Mouse (Mus musculus) adrenal gland, postnatal 14 days (tissue): ENCODE measurements around the gene Rccd1. TPM values are rescaled to one million over a fixed set of nuclear protein-coding genes. Genes with fewer than 3 reads are reported as not detected.
A peak's percentile ranks its signal among the peaks of the same experiment; 100 is the strongest.

Source experiments
- DNase-seq: peaks from one replicate; pipeline ENCODE4 v3.0.0; 2021; ENCODE audit warnings: mixed read lengths
- total RNA-seq: library from RNA; stranded (reverse); gene quantifications from 2 replicates; pipeline ENCODE4 v1.2.3, GENCODE M21; 2021

Gene Rccd1
- total RNA-seq, 1 experiment from 2014 or later: 6.6 TPM

- DNase-seq: peak; percentile 93
Observed at GRCm38 (mm10) chr7:80260625-80261371, 63.5 kb downstream of the Rccd1 start, which contains the start of gene Ngrn. Ngrn (plus strand) TSS chr7:80261215.

DNA sequence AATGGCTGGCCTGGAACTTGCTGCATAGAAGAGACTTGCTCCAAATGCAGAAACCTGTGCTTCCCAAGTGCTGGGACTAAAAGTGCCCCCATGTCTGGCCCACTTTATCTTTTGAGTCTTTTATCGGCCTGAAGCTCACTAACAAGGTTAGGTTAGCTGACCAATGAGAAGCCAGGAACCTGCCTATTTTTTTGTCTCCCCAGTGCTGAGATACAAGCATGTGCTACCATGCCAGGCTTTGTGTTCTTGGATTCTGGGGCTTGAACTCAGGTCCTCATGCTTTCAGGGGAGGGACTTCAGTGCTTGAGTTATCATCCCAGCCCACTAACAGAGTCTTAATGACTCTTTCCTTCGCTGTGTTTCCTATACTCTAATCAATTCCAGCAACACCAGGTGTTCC lies 66.5 kb downstream of the Rccd1 start:
- no peak for DNase-seq

DNA sequence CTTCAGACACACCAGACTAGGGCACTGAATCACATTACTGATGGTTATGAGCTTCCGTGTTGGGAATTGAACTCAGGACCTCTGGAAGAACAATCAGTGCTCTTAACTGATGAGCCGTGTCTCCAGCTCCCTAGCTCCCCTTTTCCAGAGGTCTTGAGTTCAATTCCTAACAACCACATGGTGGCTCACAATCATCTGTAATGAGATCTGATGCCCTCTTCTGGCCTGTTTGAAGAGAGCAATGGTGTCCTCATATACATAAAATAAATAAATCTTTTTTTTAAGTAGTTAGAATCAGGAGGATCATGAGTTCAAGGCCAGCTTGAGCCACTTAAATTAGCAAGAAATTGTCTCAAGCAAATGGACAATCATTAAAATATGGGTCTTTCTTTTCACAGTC lies 68.3 kb downstream of the Rccd1 start:
- no peak for DNase-seq

GRCm38 (mm10) chr7:80252886-80253285 lies 71.4 kb downstream of the Rccd1 start:
- no peak for DNase-seq

DNA sequence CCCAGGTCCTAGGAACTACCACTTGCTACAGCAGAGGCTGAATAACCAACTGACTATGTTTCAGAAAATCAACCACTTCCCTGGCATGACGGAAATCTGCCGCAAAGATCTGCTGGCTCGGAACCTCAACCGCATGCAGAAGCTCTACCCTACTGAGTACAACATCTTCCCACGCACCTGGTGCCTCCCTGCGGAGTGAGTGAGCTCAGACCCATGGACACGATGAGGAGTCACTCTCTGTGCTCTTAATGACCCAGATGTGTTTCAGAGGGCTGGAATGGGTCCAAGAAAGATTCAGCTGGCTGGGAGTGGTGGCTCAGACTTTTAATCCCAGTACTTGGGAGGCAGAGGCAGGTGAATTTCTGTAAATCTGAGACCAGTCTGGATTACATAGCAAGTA lies 71.8 kb downstream of the Rccd1 start:
- no peak for DNase-seq

DNA sequence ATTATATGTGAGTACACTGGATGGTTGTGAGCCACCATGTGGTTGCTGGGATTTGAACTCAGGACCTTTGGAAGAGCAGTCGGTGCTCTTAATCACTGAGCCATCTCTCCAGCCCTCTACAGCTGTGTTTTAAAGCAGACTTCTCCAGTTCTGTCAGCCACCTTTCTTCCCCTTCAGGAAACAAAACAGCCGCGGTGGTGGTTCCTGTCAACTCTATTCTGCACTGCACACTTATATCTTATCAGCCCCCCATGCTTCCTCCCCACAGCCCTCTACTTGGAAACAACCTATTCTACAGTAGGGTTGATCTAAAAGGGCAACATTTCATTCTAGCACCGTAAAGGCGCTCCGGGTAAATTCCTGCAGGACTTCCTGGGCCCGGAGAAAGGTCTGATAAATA lies 77.4 kb downstream of the Rccd1 start:
- no peak for DNase-seq

- peak; percentile 99 for DNase-seq
Observed at GRCm38 (mm10) chr7:80246148-80246721, 78.0 kb downstream of the Rccd1 start, which contains the start of gene Ttll13. Ttll13 (plus strand) TSS chr7:80246376.

DNA sequence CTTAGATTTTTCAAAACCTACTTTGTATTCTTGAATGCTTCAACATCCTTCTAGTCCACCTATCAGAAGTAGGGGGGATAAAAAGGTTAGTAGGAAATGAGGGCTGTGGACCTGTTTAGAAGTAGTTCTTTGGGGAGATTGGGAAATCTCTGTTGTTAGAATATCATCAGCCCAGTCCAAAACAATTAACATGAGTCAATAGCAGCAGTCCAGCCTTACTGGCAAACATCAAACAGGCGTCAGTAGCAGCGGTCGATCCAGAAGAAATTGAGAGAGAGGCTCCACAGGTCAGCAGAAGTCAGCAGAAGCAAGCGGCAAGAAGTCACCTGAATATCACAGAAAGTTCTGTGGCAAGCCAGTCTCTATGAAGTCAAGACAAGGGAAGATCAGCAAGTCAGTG lies 79.4 kb downstream of the Rccd1 start:
- DNase-seq: no peak

Other genes with a start within 250 kb of the Rccd1 start
- gene Idh2, start 209.1 kb downstream of the Rccd1 start, total RNA-seq: 353 and 359 TPM in 2 replicates
- 46.9 and 57.0 TPM in 2 replicates for gene Sema4b, start 137.6 kb downstream of the Rccd1 start, total RNA-seq
- gene Cib1, start 91.6 kb downstream of the Rccd1 start, total RNA-seq: 52.9 and 59.6 TPM in 2 replicates
- 2.7 and 3.9 TPM in 2 replicates for gene Gdpgp1, start 91.6 kb downstream of the Rccd1 start, total RNA-seq
- 0.83 and 1.0 TPM in 2 replicates for gene Ttll13, start 78.1 kb downstream of the Rccd1 start, total RNA-seq
- 38.5 and 47.5 TPM in 2 replicates for gene Ngrn, start 63.2 kb downstream of the Rccd1 start, total RNA-seq
- 15.9 and 19.5 TPM in 2 replicates for gene Vps33b, start 54.8 kb downstream of the Rccd1 start, total RNA-seq
- gene Prc1, start 30.0 kb downstream of the Rccd1 start, total RNA-seq: 31.8 and 32.4 TPM in 2 replicates
- 52.5 and 59.0 TPM in 2 replicates for gene Unc45a, start 16.6 kb upstream of the Rccd1 start, total RNA-seq
- 35.1 and 44.2 TPM in 2 replicates for gene Hddc3, start 18.6 kb upstream of the Rccd1 start, total RNA-seq
- 61.4 and 82.8 TPM in 2 replicates for gene Man2a2, start 46.9 kb upstream of the Rccd1 start, total RNA-seq
- gene Fes, start 63.5 kb upstream of the Rccd1 start, total RNA-seq: 12.8 and 13.0 TPM in 2 replicates
- gene Furin, start 81.0 kb upstream of the Rccd1 start, total RNA-seq: 138 and 140 TPM in 2 replicates
- 6.0 and 6.4 TPM in 2 replicates for gene Blm, start 210.7 kb upstream of the Rccd1 start, total RNA-seq